Mouse (Mus musculus) CD4-positive, CD25-positive, alpha-beta regulatory T cell (primary cell): ENCODE results near the gene Vmn1r148. TPM values are rescaled to one million over a fixed set of nuclear protein-coding genes. Genes with fewer than 3 reads are reported as not detected.

ENCODE experiments used
- polyA plus RNA-seq: library from polyadenylated mRNA; unstranded; fragments of 100-300 nt; shearing (Covaris generic); gene quantifications from one replicate; pipeline ENCODE4 v1.2.1, GENCODE M21; 2017

The Vmn1r148 gene
- polyA plus RNA-seq = not detected

DNA sequence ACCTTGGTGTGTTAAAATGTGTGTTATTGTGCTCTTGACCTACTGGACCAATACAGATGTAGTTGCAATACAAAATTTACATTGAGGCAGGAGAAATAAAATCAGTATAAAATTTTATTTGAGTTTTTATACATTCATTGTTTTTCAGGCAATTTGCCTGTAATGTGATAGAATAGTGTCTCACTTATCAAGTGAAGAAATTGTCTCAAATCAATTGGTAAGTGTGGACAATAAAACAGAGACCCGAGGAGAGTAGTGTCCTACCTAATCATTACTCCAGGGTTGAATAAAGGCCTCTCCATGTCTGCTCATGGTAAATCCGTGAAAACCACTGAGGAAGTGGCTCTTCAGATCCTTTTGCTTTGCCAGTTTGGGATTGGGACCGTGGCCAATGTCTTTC, at the start of gene Vmn1r148:
Gene Vmn1r148, plus strand, starts transcription at position 301 of the 400 bp plus-strand sequence.

DNA sequence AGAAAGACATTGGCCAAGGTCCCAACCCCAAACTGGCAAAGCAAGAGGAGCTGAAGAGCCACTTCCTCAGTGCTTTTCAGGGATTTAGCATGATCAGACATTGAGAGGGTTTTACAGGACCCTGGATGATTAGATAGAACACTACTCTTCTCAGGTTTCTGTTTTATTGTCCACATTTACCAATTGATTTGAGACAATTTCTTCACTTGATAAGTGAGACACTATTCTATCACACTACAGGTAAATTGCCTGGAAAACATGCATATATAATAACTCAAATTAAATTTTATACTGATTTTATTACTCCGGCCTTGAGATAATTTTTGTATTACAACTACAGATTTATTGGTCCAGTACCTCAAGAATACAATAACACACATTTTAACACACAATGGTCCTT, 42.4 kb upstream of the Vmn1r148 start, which contains the start of gene Gm8660:
Gene Gm8660, minus strand, starts transcription at position 101 of the 400 bp plus-strand sequence.

DNA sequence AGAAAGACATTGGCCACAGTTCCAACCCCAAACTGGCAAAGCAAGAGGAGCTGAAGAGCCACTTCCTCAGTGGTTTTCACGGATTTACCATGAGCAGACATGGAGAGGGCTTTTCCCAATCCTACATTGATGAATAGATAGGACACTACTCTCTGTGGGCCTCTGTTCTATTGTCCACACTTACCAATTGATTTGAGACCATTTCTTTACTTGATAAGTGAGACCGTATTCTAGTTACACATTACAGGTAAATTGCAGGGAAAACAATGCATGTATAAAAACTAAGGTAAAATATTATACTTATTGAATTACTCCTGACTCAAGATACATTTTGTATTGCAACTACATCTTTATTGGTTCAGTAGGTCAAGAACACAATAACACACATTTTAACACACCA, 24.7 kb downstream of the Vmn1r148 start, which contains the start of gene Vmn1r149:
Gene Vmn1r149, minus strand, starts transcription at position 101 of the 400 bp plus-strand sequence.

GRCm38 (mm10) chr7:22463975-22464374, 50.6 kb downstream of the Vmn1r148 start, which contains the start of gene Gm10665:
Gene Gm10665, minus strand, starts transcription at chr7:22464075.

Other genes with a start within 250 kb of the Vmn1r148 start
- gene Vmn1r142, start 249.5 kb upstream of the Vmn1r148 start, polyA plus RNA-seq = not detected
- not detected for gene Vmn1r143, start 224.2 kb upstream of the Vmn1r148 start, polyA plus RNA-seq
- gene Gm8653, start 212.3 kb upstream of the Vmn1r148 start, polyA plus RNA-seq = not detected
- not detected for gene Gm8453, start 184.1 kb upstream of the Vmn1r148 start, polyA plus RNA-seq
- gene Gm4187, start 83.9 kb upstream of the Vmn1r148 start, polyA plus RNA-seq = not detected
- not detected for gene Gm8660, start 42.5 kb upstream of the Vmn1r148 start, polyA plus RNA-seq
- gene Vmn1r149, start 24.6 kb downstream of the Vmn1r148 start, polyA plus RNA-seq = not detected
- gene Gm10665, start 50.5 kb downstream of the Vmn1r148 start, polyA plus RNA-seq = 0.19 TPM
- not detected for gene Vmn1r151, start 86.1 kb downstream of the Vmn1r148 start, polyA plus RNA-seq
- 0.26 TPM for gene Vmn1r152, start 109.4 kb downstream of the Vmn1r148 start, polyA plus RNA-seq
- not detected for gene Gm8677, start 121.3 kb downstream of the Vmn1r148 start, polyA plus RNA-seq
- not detected for gene Gm4201, start 151.8 kb downstream of the Vmn1r148 start, polyA plus RNA-seq
- gene Gm4565, start 174.5 kb downstream of the Vmn1r148 start, polyA plus RNA-seq = not detected
- gene Vmn1r155, start 244.4 kb downstream of the Vmn1r148 start, polyA plus RNA-seq = not detected